Mouse (Mus musculus): ENCODE measurements around the gene Neurod4.

Gene Neurod4

GRCm38 (mm10) chr10:130225034-130225433, 55.0 kb downstream of the Neurod4 start:
- no peak overlapping the region for H3K4me3 ChIP-seq (replicated peaks; ENCODE audit: low read length)
- H3K27me3 ChIP-seq (ENCODE audit: insufficient read depth, low read length), result no peaks in the 10 kb centered on the region
- TF ChIP-seq CTCF (conservative IDR thresholded peaks at IDR 0.05; ENCODE audit: low read length) (no peak), NANOG (IDR thresholded peaks at IDR 0.05; ENCODE audit: borderline replicate concordance, low read length) (no peak), POU5F1 (IDR thresholded peaks at IDR 0.05; ENCODE audit: borderline replicate concordance, low read length) (no peak)
- H3K9me3 ChIP-seq (ENCODE audit: low read length), result no peaks in the 10 kb centered on the region; the same call in 1 of the 2 replicates
- H3K36me3 ChIP-seq (ENCODE audit: insufficient read depth, low read length), result no peaks in the 10 kb centered on the region
- no peaks in the 10 kb centered on the region for H3K4me1 ChIP-seq (replicated peaks; ENCODE audit: low read depth, low read length)

Data from E14TG2a.4 (cell line).